Mouse (Mus musculus): Measurements from ENCODE around the gene Wwtr1. TPM values are rescaled to one million over a fixed set of nuclear protein-coding genes. Genes with fewer than 3 reads are reported as not detected.

Gene Wwtr1
- polyA plus RNA-seq, 1 experiment from 2014 or later: 17.4 TPM

DNA sequence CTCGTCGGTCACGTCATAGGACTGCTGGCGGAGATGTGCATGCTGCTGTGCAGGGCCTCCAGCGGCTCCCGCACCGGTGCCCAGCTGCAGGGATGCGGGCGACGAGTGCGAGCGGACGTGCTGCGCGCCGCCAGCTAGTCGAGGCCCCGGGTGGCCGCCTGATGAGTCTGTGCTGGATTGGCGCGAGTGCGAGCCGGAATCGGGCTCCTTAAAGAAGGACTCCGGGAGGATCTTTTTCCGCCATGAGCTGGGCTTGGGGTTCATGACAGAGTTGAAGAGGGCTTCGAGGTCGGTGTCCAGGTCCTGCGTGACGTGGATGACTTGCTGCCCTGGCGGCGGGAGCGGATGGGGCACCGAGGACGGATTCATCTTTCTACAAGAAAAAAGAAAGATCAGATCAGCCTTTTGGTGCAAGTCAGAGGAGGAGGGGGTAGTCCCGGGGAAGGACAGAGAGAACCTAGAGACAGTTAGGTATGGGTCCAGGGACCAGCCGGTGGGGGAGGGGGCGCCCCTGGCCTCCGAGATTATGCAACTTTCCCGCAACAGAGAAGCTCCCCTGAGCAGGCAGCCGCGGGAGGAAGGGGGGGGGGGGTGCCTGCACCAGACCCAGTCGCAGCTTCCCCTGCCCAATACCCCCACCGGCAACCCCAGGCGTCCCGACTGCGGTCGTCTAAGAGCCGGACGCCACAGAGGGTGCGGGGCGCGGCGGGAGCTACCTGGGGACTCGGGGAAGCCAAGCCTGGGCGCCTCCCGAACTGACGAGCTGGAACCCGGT lies 638 bp downstream of the Wwtr1 start:
- Histone ChIP-seq H3K27me3 (ENCODE audit: control insufficient read depth, insufficient read depth, low read length) (no peaks in the 10 kb centered on the region), H3K36me3 (ENCODE audit: control insufficient read depth, insufficient read depth, low read length) (peaks cover 16% of the 10 kb centered on the region), H3K9me3 (ENCODE audit: control insufficient read depth, low read length) (no peaks in the 10 kb centered on the region), H3K9ac (ENCODE audit: low read length) (peak overlapping the region; percentile 86), H3K27ac (replicated peaks in 1 of 2; ENCODE audit: control insufficient read depth in 1 of 2, insufficient read depth in 1 of 2, low read depth in 2 of 2, low read length in 2 of 2) (peak overlapping the region; percentile 91 to 100), H3K4me3 (ENCODE audit: control insufficient read depth in 1 of 2, insufficient read depth in 1 of 2, low read depth in 1 of 2, low read length in 2 of 2) (peak overlapping the region; percentile 81 to 94), H3K4me1 (ENCODE audit: control insufficient read depth in 2 of 2, insufficient read depth in 2 of 2, low read length in 2 of 2) (peaks cover 2 to 23% of the 10 kb centered on the region in 2 experiments; a peak in 2 of 4 replicates), H3K4me2 (ENCODE audit: low read length) (peak overlapping the region; percentile 76)
- peak; percentile 58 for ATAC-seq (ENCODE audit: insufficient number of reproducible peaks, insufficient read depth, low FRiP score, low read depth)
- WGBS: under 1% methylated on average over 54 of the region's 59 CpGs

GRCm38 (mm10) chr3:57573898-57574570 lies 1.7 kb downstream of the Wwtr1 start:
- peak overlapping the region; percentile 9 to 100; a peak in 2 of 4 replicates for H3K27ac ChIP-seq (replicated peaks in 1 of 2; ENCODE audit: control insufficient read depth in 1 of 2, insufficient read depth in 1 of 2, low read depth in 2 of 2, low read length in 2 of 2)
- WGBS: 16% methylated on average over 14 of the region's 14 CpGs
- H3K36me3 ChIP-seq (ENCODE audit: control insufficient read depth, insufficient read depth, low read length): peaks cover 16% of the 10 kb centered on the region
- peak overlapping the region; percentile 81 to 94 for H3K4me3 ChIP-seq (ENCODE audit: control insufficient read depth in 1 of 2, insufficient read depth in 1 of 2, low read depth in 1 of 2, low read length in 2 of 2)
- H3K4me2 ChIP-seq (ENCODE audit: low read length): peak overlapping the region; percentile 76
- H3K4me1 ChIP-seq (ENCODE audit: control insufficient read depth in 2 of 2, insufficient read depth in 2 of 2, low read length in 2 of 2): peaks cover 2 to 23% of the 10 kb centered on the region in 2 experiments; a peak in 2 of 4 replicates
- no peaks in the 10 kb centered on the region for H3K27me3 ChIP-seq (ENCODE audit: control insufficient read depth, insufficient read depth, low read length)
- peak overlapping the region; percentile 86 for H3K9ac ChIP-seq (ENCODE audit: low read length)
- no peak for ATAC-seq (ENCODE audit: insufficient number of reproducible peaks, insufficient read depth, low FRiP score, low read depth)
- no peaks in the 10 kb centered on the region for H3K9me3 ChIP-seq (ENCODE audit: control insufficient read depth, low read length)

DNA sequence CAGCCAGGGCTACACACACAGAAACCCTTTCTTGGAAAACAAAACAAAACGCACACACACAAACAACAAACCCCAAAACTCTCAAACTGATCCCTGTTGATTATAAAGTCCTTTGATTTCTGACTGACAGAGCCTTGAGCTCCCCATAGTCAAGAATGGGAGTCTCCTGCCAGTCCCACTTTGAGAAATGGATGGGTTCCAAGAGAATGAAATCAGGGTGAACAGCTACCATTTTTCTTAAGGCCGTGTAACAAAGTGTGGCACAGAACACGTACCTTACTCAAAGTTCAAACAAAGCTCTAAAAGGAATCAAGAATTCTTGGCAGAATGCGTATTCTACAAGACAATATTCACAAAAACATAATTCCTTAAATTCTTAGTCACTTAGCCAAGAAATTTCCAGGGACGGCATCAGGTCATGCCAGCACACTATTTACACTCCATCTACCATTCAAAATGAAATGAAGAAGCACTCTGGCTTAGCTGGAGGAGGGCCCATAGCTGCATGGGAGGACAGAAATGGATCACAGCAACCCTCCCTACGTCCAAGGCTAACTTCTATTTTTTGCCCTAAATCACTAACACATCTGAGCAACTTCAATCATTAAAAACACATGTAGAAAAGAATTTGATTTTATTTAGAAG lies 3.3 kb downstream of the Wwtr1 start:
- no peak for ATAC-seq (ENCODE audit: insufficient number of reproducible peaks, insufficient read depth, low FRiP score, low read depth)
- Histone ChIP-seq H3K9ac (ENCODE audit: low read length) (0 out of 2 replicates have a peak overlapping the region, but pooled peaks have one; percentile 14), H3K9me3 (ENCODE audit: control insufficient read depth, low read length) (no peaks in the 10 kb centered on the region), H3K27ac (replicated peaks in 1 of 2; ENCODE audit: control insufficient read depth in 1 of 2, insufficient read depth in 1 of 2, low read depth in 2 of 2, low read length in 2 of 2) (no peak overlapping the region), H3K4me3 (ENCODE audit: control insufficient read depth in 1 of 2, insufficient read depth in 1 of 2, low read depth in 1 of 2, low read length in 2 of 2) (peak overlapping the region in 1 of 2 experiments; percentile 2; a peak in 1 of 4 replicates), H3K4me1 (ENCODE audit: control insufficient read depth in 2 of 2, insufficient read depth in 2 of 2, low read length in 2 of 2) (peaks cover 2 to 23% of the 10 kb centered on the region in 2 experiments; a peak in 2 of 4 replicates), H3K4me2 (ENCODE audit: low read length) (peak overlapping the region; percentile 76), H3K36me3 (ENCODE audit: control insufficient read depth, insufficient read depth, low read length) (peaks cover 21% of the 10 kb centered on the region), H3K27me3 (ENCODE audit: control insufficient read depth, insufficient read depth, low read length) (no peaks in the 10 kb centered on the region)
- 73% methylated on average over 6 of the region's 6 CpGs for WGBS

DNA sequence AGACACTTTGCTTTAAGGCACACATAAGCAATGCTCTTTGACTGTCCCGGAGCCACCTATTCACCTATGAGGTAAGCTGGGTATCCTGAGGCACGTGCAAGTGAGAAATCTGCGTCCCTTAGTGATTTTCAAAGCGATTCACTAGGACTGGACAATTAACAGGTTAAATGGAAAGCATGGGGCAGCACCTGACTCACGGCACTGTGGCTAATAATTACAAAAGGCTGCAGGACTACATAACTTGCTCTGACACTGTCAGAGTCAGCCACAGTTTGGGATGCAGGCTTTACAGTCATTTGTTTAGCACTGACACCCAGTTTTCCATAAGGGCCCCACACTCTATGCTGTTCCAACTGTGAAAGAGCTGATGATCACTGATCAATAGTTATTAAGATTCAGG lies 9.1 kb downstream of the Wwtr1 start:
- no peak for ATAC-seq (ENCODE audit: insufficient number of reproducible peaks, insufficient read depth, low FRiP score, low read depth)
- WGBS: 79% methylated on average over 5 of the region's 5 CpGs
- Histone ChIP-seq H3K36me3 (ENCODE audit: control insufficient read depth, insufficient read depth, low read length) (peaks cover 15% of the 10 kb centered on the region), H3K4me3 (ENCODE audit: control insufficient read depth in 1 of 2, insufficient read depth in 1 of 2, low read depth in 1 of 2, low read length in 2 of 2) (no peak overlapping the region), H3K9ac (ENCODE audit: low read length) (no peak overlapping the region), H3K4me1 (ENCODE audit: control insufficient read depth in 2 of 2, insufficient read depth in 2 of 2, low read length in 2 of 2) (peaks cover 2 to 22% of the 10 kb centered on the region in 2 experiments; a peak in 3 of 4 replicates), H3K27me3 (ENCODE audit: control insufficient read depth, insufficient read depth, low read length) (no peaks in the 10 kb centered on the region), H3K27ac (replicated peaks in 1 of 2; ENCODE audit: control insufficient read depth in 1 of 2, insufficient read depth in 1 of 2, low read depth in 2 of 2, low read length in 2 of 2) (no peak overlapping the region), H3K4me2 (ENCODE audit: low read length) (no peak overlapping the region), H3K9me3 (ENCODE audit: control insufficient read depth, low read length) (no peaks in the 10 kb centered on the region)

DNA sequence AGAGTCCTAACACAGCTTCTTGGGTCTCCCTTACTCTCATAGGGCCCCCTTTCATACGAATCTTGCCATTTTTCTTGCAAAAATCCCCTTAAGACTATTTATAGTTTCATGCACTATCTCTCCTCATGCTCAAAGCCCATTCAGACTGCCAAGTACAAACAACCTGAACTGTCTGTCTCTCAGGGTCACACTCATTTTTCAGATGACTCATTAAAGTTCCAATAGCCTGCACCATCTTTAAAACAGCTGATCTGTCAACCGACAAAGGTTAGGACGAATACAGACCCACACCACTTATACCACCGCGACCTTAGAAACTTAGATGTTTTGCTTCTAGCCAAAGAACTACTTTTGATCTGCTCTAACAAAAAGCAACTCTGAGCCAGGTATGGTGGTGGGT lies 12.1 kb downstream of the Wwtr1 start:
- no peak overlapping the region for H3K4me3 ChIP-seq (ENCODE audit: control insufficient read depth in 1 of 2, insufficient read depth in 1 of 2, low read depth in 1 of 2, low read length in 2 of 2)
- H3K36me3 ChIP-seq (ENCODE audit: control insufficient read depth, insufficient read depth, low read length): peaks cover 8% of the 10 kb centered on the region; the same call in 1 of the 2 replicates
- no peak for ATAC-seq (ENCODE audit: insufficient number of reproducible peaks, insufficient read depth, low FRiP score, low read depth)
- H3K4me1 ChIP-seq (ENCODE audit: control insufficient read depth in 2 of 2, insufficient read depth in 2 of 2, low read length in 2 of 2): peaks cover 2 to 19% of the 10 kb centered on the region in 2 experiments; a peak in 3 of 4 replicates
- WGBS: 39% methylated on average over 5 of the region's 5 CpGs
- no peak overlapping the region for H3K4me2 ChIP-seq (ENCODE audit: low read length)
- H3K9ac ChIP-seq (ENCODE audit: low read length): no peak overlapping the region
- 0 out of 4 replicates have a peak overlapping the region, but pooled peaks of 1 of the 2 experiments have one; percentile 7 for H3K27ac ChIP-seq (replicated peaks in 1 of 2; ENCODE audit: control insufficient read depth in 1 of 2, insufficient read depth in 1 of 2, low read depth in 2 of 2, low read length in 2 of 2)
- H3K9me3 ChIP-seq (ENCODE audit: control insufficient read depth, low read length): no peaks in the 10 kb centered on the region
- H3K27me3 ChIP-seq (ENCODE audit: control insufficient read depth, insufficient read depth, low read length): no peaks in the 10 kb centered on the region

DNA sequence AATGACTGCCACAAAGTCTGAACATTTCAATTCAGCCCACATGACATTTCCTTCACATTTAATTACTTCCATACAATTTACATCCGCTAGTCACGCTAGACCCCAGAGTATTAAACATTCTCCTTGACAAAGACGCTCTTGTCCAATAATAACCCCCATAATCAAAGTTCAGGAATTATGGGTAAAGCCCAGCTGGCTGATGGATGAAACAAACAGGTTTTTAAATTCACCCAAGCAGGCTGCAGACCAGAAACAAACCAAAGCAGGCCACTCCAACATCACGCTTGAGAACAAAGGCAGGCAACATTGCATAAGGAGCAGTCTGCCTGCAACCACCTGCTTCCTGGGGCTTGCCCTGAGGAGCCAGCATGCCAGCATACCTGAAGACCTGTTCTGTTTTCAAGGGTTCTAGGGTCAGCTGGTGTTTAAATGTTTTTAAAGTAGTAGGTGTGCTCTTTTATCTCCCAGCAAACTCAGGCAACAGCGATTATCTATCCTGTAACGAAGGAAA lies 12.7 kb downstream of the Wwtr1 start:
- no peak overlapping the region for H3K4me2 ChIP-seq (ENCODE audit: low read length)
- H3K36me3 ChIP-seq (ENCODE audit: control insufficient read depth, insufficient read depth, low read length): peaks cover 7% of the 10 kb centered on the region; the same call in 1 of the 2 replicates
- H3K27me3 ChIP-seq (ENCODE audit: control insufficient read depth, insufficient read depth, low read length): no peaks in the 10 kb centered on the region
- no peak overlapping the region for H3K27ac ChIP-seq (replicated peaks in 1 of 2; ENCODE audit: control insufficient read depth in 1 of 2, insufficient read depth in 1 of 2, low read depth in 2 of 2, low read length in 2 of 2)
- WGBS: 79% methylated on average over 6 of the region's 6 CpGs
- H3K4me3 ChIP-seq (ENCODE audit: control insufficient read depth in 1 of 2, insufficient read depth in 1 of 2, low read depth in 1 of 2, low read length in 2 of 2): no peak overlapping the region
- ATAC-seq (ENCODE audit: insufficient number of reproducible peaks, insufficient read depth, low FRiP score, low read depth): no peak
- H3K9me3 ChIP-seq (ENCODE audit: control insufficient read depth, low read length): no peaks in the 10 kb centered on the region
- H3K9ac ChIP-seq (ENCODE audit: low read length): no peak overlapping the region
- H3K4me1 ChIP-seq (ENCODE audit: control insufficient read depth in 2 of 2, insufficient read depth in 2 of 2, low read length in 2 of 2): peaks cover 2 to 19% of the 10 kb centered on the region in 2 experiments; a peak in 3 of 4 replicates

GRCm38 (mm10) chr3:57558761-57559160 lies 16.9 kb downstream of the Wwtr1 start:
- Histone ChIP-seq H3K27ac (replicated peaks in 1 of 2; ENCODE audit: control insufficient read depth in 1 of 2, insufficient read depth in 1 of 2, low read depth in 2 of 2, low read length in 2 of 2) (no peak overlapping the region), H3K4me3 (ENCODE audit: control insufficient read depth in 1 of 2, insufficient read depth in 1 of 2, low read depth in 1 of 2, low read length in 2 of 2) (no peak overlapping the region), H3K9me3 (ENCODE audit: control insufficient read depth, low read length) (no peaks in the 10 kb centered on the region), H3K4me2 (ENCODE audit: low read length) (no peak overlapping the region), H3K9ac (ENCODE audit: low read length) (no peak overlapping the region), H3K27me3 (ENCODE audit: control insufficient read depth, insufficient read depth, low read length) (no peaks in the 10 kb centered on the region), H3K36me3 (ENCODE audit: control insufficient read depth, insufficient read depth, low read length) (peaks cover 7% of the 10 kb centered on the region; the same call in 1 of the 2 replicates), H3K4me1 (ENCODE audit: control insufficient read depth in 2 of 2, insufficient read depth in 2 of 2, low read length in 2 of 2) (peaks cover 6 to 7% of the 10 kb centered on the region in 2 experiments)
- no peak for ATAC-seq (ENCODE audit: insufficient number of reproducible peaks, insufficient read depth, low FRiP score, low read depth)
- WGBS: 80% methylated on average over 6 of the region's 6 CpGs
